In the genomic region with DNA sequence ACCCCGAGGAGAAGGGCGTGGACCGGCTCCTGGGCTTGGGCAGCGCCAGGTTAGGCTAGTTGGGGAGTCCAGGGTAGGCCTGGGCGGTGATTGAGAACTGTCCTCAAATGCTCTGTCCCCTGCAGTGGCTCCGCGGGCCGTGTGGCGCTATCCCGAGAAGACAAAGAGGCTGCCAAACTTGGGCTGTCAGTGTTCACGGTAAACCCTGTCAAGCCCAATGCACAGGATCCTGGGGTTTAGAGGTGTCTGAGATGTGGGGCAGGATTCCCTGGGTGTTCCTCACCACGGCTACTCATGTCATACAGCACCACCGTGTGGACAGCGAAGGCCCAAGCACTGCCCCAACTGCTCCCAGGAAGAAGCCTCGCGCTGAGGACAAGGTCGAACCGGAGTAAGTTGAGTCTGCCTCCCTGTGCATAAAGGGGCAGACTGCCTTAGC, we compare ENCODE assay signal across 8 mouse cellular contexts. TPM values are rescaled to one million over a fixed set of nuclear protein-coding genes. Genes with fewer than 3 reads are reported as not detected.
DNase-seq lines count a peak whose midpoint lies in the region; ATAC-seq and TF ChIP-seq lines count a peak whose summit lies in the region.

No protein-coding gene starts in this region.

- DNase-seq in adrenal gland, postnatal 36 days = peak; percentile 85
- peak; percentile 83 for DNase-seq in kidney, postnatal 10 days
- DNase-seq in lung, embryonic 14.5 days = peak; percentile 88
- DNase-seq in thymus, postnatal 25 days = peak; percentile 55

- peak overlapping the region; percentile 92 for H3K4me3 ChIP-seq in embryonic facial prominence, embryonic 13.5 days
- H3K4me3 ChIP-seq in heart, embryonic 13.5 days = peak overlapping the region; percentile 95
- H3K4me3 ChIP-seq in lung, embryonic 14.5 days (ENCODE audit: low read depth, low read length) = peak overlapping the region; percentile 91
- H3K4me3 ChIP-seq in neural tube, embryonic 15.5 days (replicated peaks) = peak overlapping the region; percentile 85

- WGBS in embryonic facial prominence, embryonic 13.5 days = 9% methylated on average over 18 of the region's 18 CpGs
- WGBS in heart, embryonic 13.5 days = 7% methylated on average over 18 of the region's 18 CpGs
- 5% methylated on average over 18 of the region's 18 CpGs for WGBS in lung, embryonic 14.5 days
- 14% methylated on average over 18 of the region's 18 CpGs for WGBS in neural tube, embryonic 15.5 days

- peak overlapping the region; percentile 90 for H3K9ac ChIP-seq in embryonic facial prominence, embryonic 13.5 days
- H3K9ac ChIP-seq in heart, embryonic 13.5 days = peak overlapping the region; percentile 95
- peak overlapping the region; percentile 92 for H3K9ac ChIP-seq in lung, embryonic 14.5 days
- H3K9ac ChIP-seq in neural tube, embryonic 15.5 days (replicated peaks) = peak overlapping the region; percentile 84

- H3K27me3 ChIP-seq in embryonic facial prominence, embryonic 13.5 days = no peaks in the 10 kb centered on the region
- H3K27me3 ChIP-seq in heart, embryonic 13.5 days (replicated peaks) = no peaks in the 10 kb centered on the region
- H3K27me3 ChIP-seq in lung, embryonic 14.5 days (ENCODE audit: insufficient read depth, low read length) = no peaks in the 10 kb centered on the region
- no peaks in the 10 kb centered on the region for H3K27me3 ChIP-seq in neural tube, embryonic 15.5 days (replicated peaks)

- H3K4me1 ChIP-seq in embryonic facial prominence, embryonic 13.5 days = peaks cover 18% of the 10 kb centered on the region
- H3K4me1 ChIP-seq in heart, embryonic 13.5 days = peaks cover 39% of the 10 kb centered on the region
- no peaks in the 10 kb centered on the region for H3K4me1 ChIP-seq in lung, embryonic 14.5 days (ENCODE audit: insufficient read depth)
- peaks cover 28% of the 10 kb centered on the region for H3K4me1 ChIP-seq in neural tube, embryonic 15.5 days

- ATAC-seq in CD4-positive, CD25-positive, alpha-beta regulatory T cell, adult 4 months = peak; percentile 12
- 0 out of 2 replicates have a peak, but pooled peaks have one; percentile 21 for ATAC-seq in embryonic facial prominence, embryonic 13.5 days (ENCODE audit: insufficient number of reproducible peaks, insufficient read depth, low FRiP score, low TSS enrichment, low read depth)
- ATAC-seq in heart, embryonic 13.5 days (ENCODE audit: extremely low read depth, insufficient number of reproducible peaks, low FRiP score, low TSS enrichment) = peak; percentile 23; the same call in 1 of the 2 replicates
- peak; percentile 69 for ATAC-seq in lung, embryonic 14.5 days (ENCODE audit: insufficient read depth)
- peak; percentile 39; the same call in 1 of the 2 replicates for ATAC-seq in neural tube, embryonic 15.5 days (ENCODE audit: low FRiP score)

- H3K4me2 ChIP-seq in embryonic facial prominence, embryonic 13.5 days = peak overlapping the region; percentile 78
- H3K4me2 ChIP-seq in heart, embryonic 13.5 days = peak overlapping the region; percentile 90
- peak overlapping the region; percentile 85 for H3K4me2 ChIP-seq in lung, embryonic 14.5 days
- H3K4me2 ChIP-seq in neural tube, embryonic 15.5 days = peak overlapping the region; percentile 91

- peaks cover 68% of the 10 kb centered on the region for H3K36me3 ChIP-seq in embryonic facial prominence, embryonic 13.5 days
- peaks cover 82% of the 10 kb centered on the region for H3K36me3 ChIP-seq in heart, embryonic 13.5 days
- peaks cover 68% of the 10 kb centered on the region for H3K36me3 ChIP-seq in lung, embryonic 14.5 days (ENCODE audit: insufficient read depth)
- H3K36me3 ChIP-seq in neural tube, embryonic 15.5 days = peaks cover 59% of the 10 kb centered on the region

- H3K9me3 ChIP-seq in embryonic facial prominence, embryonic 13.5 days = no peaks in the 10 kb centered on the region
- no peaks in the 10 kb centered on the region for H3K9me3 ChIP-seq in heart, embryonic 13.5 days
- no peaks in the 10 kb centered on the region for H3K9me3 ChIP-seq in lung, embryonic 14.5 days (ENCODE audit: low read depth, low read length)
- H3K9me3 ChIP-seq in neural tube, embryonic 15.5 days (replicated peaks) = no peaks in the 10 kb centered on the region

- peak overlapping the region; percentile 95 for H3K27ac ChIP-seq in embryonic facial prominence, embryonic 13.5 days
- peak overlapping the region; percentile 94 for H3K27ac ChIP-seq in heart, embryonic 13.5 days (replicated peaks)
- H3K27ac ChIP-seq in lung, embryonic 14.5 days (ENCODE audit: low read depth) = peak overlapping the region; percentile 97
- H3K27ac ChIP-seq in neural tube, embryonic 15.5 days (replicated peaks) = peak overlapping the region; percentile 92

- peak; percentile 77 for TF ChIP-seq CTCF in lung, embryonic 14.5 days (IDR thresholded peaks at IDR 0.05; ENCODE audit: low read depth)

RNA-seq across cellular contexts. Expression of a gene that starts 0.9 kb away (rescaled TPM):
- polyA plus RNA-seq in CD4-positive, CD25-positive, alpha-beta regulatory T cell, adult 4 months (2017; shearing (Covaris generic)) = 10 to 100 TPM; 18.8 to 26.1 TPM
- total RNA-seq in adrenal gland, postnatal 36 days (2021) = 10 to 100 TPM; 25.2 to 29.2 TPM
- 36.8 and 45.5 TPM in 2 replicates for polyA plus RNA-seq in embryonic facial prominence, embryonic 13.5 days (2015; fragmentation: Nextera tagmentation; extraction: Ambion mirVana)
- 22.6 and 23.1 TPM in 2 replicates for polyA plus RNA-seq in heart, embryonic 13.5 days (2015; fragmentation: Nextera tagmentation; extraction: Ambion mirVana)
- 32.5 and 32.9 TPM in 2 replicates for polyA plus RNA-seq in lung, embryonic 14.5 days (2014; fragmentation: Nextera tagmentation; extraction: Ambion mirVana)
- 27.3 and 28.6 TPM in 2 replicates for polyA plus RNA-seq in neural tube, embryonic 15.5 days (2015; fragmentation: Nextera tagmentation; extraction: Ambion mirVana)

RNA-seq across cellular contexts. Expression of a gene that starts 6.7 kb away (rescaled TPM):
- polyA plus RNA-seq in CD4-positive, CD25-positive, alpha-beta regulatory T cell, adult 4 months (2017; shearing (Covaris generic)) = 10 to 100 TPM; 57.0 to 62.4 TPM
- 10 to 100 TPM; 46.1 to 60.7 TPM for total RNA-seq in adrenal gland, postnatal 36 days (2021)
- polyA plus RNA-seq in embryonic facial prominence, embryonic 13.5 days (2015; fragmentation: Nextera tagmentation; extraction: Ambion mirVana) = 90.7 and 97.1 TPM in 2 replicates
- polyA plus RNA-seq in heart, embryonic 13.5 days (2015; fragmentation: Nextera tagmentation; extraction: Ambion mirVana) = 105 and 117 TPM in 2 replicates
- 89.9 and 100 TPM in 2 replicates for polyA plus RNA-seq in lung, embryonic 14.5 days (2014; fragmentation: Nextera tagmentation; extraction: Ambion mirVana)
- 99.3 and 103 TPM in 2 replicates for polyA plus RNA-seq in neural tube, embryonic 15.5 days (2015; fragmentation: Nextera tagmentation; extraction: Ambion mirVana)

RNA-seq across cellular contexts. Expression of a gene that starts 17.0 kb away (rescaled TPM):
- 10 to 100 TPM; 63.6 to 67.4 TPM for polyA plus RNA-seq in CD4-positive, CD25-positive, alpha-beta regulatory T cell, adult 4 months (2017; shearing (Covaris generic))
- 10 to 100 TPM; 62.2 to 68.3 TPM for total RNA-seq in adrenal gland, postnatal 36 days (2021)
- 124 and 142 TPM in 2 replicates for polyA plus RNA-seq in embryonic facial prominence, embryonic 13.5 days (2015; fragmentation: Nextera tagmentation; extraction: Ambion mirVana)
- polyA plus RNA-seq in heart, embryonic 13.5 days (2015; fragmentation: Nextera tagmentation; extraction: Ambion mirVana) = 114 and 123 TPM in 2 replicates
- polyA plus RNA-seq in lung, embryonic 14.5 days (2014; fragmentation: Nextera tagmentation; extraction: Ambion mirVana) = 140 and 141 TPM in 2 replicates
- 225 and 262 TPM in 2 replicates for polyA plus RNA-seq in neural tube, embryonic 15.5 days (2015; fragmentation: Nextera tagmentation; extraction: Ambion mirVana)

RNA-seq across cellular contexts. Expression of a gene that starts 19.0 kb away (rescaled TPM):
- polyA plus RNA-seq in CD4-positive, CD25-positive, alpha-beta regulatory T cell, adult 4 months (2017; shearing (Covaris generic)) = 100 to 1,000 TPM; 324 to 440 TPM
- 100 to 1,000 TPM; 461 to 465 TPM for total RNA-seq in adrenal gland, postnatal 36 days (2021)
- 693 and 702 TPM in 2 replicates for polyA plus RNA-seq in embryonic facial prominence, embryonic 13.5 days (2015; fragmentation: Nextera tagmentation; extraction: Ambion mirVana)
- polyA plus RNA-seq in heart, embryonic 13.5 days (2015; fragmentation: Nextera tagmentation; extraction: Ambion mirVana) = 582 and 610 TPM in 2 replicates
- polyA plus RNA-seq in lung, embryonic 14.5 days (2014; fragmentation: Nextera tagmentation; extraction: Ambion mirVana) = 687 and 693 TPM in 2 replicates
- 645 and 662 TPM in 2 replicates for polyA plus RNA-seq in neural tube, embryonic 15.5 days (2015; fragmentation: Nextera tagmentation; extraction: Ambion mirVana)

RNA-seq across cellular contexts. Expression of a gene that starts 26.0 kb away (rescaled TPM):
- not detected for polyA plus RNA-seq in CD4-positive, CD25-positive, alpha-beta regulatory T cell, adult 4 months (2017; shearing (Covaris generic))
- under 1 TPM; 0.40 TPM for total RNA-seq in adrenal gland, postnatal 36 days (2021)
- 0.21 and 0.28 TPM in 2 replicates for polyA plus RNA-seq in embryonic facial prominence, embryonic 13.5 days (2015; fragmentation: Nextera tagmentation; extraction: Ambion mirVana)
- polyA plus RNA-seq in heart, embryonic 13.5 days (2015; fragmentation: Nextera tagmentation; extraction: Ambion mirVana) = 0.06 and 0.28 TPM in 2 replicates
- polyA plus RNA-seq in lung, embryonic 14.5 days (2014; fragmentation: Nextera tagmentation; extraction: Ambion mirVana) = 0.16 and 0.34 TPM in 2 replicates
- polyA plus RNA-seq in neural tube, embryonic 15.5 days (2015; fragmentation: Nextera tagmentation; extraction: Ambion mirVana) = 0.29 and 0.42 TPM in 2 replicates

Comparison
In these comparisons a context has a peak if more than half of its experiments do, and no peak if none do; other contexts are left out.
1. Peak in every context shown above with its lines: DNase-seq, ATAC-seq, H3K4me3 ChIP-seq and H3K27ac ChIP-seq.
2. ATAC-seq: peak in every context shown above with its lines; median percentile 69 in lung, embryonic 14.5 days; 39 in neural tube, embryonic 15.5 days; 23 in heart, embryonic 13.5 days; 21 in embryonic facial prominence, embryonic 13.5 days; 12 in CD4-positive, CD25-positive, alpha-beta regulatory T cell, adult 4 months.